Mouse (Mus musculus): ENCODE measurements around the gene Zfp574.

Gene Zfp574

GRCm38 (mm10) chr7:25072716-25073390 lies 486 bp downstream of the Zfp574 start:
- intact Hi-C loops (cut with DNase I): no loop called here

DNA sequence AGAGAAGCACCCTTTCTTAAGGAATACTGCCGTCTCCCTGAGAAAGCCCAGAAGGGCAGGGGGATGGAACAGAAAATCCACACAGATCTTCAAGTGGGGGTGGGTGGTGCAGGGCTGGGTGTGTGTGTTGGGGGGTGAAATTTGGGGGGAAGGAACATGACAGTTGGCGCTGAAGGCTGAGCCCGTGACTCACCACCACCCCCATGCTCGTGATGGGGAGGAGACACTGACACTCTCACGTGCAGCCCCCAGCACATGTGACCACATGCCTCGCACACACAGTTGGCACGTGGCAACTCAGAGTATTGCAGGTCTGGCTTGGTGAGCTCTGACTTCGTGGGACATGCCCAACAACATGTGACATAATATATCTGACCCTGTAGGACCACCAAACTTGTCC lies 1.6 kb downstream of the Zfp574 start:
- intact Hi-C loops (cut with DNase I): no loop called here

GRCm38 (mm10) chr7:25076296-25076662 lies 3.9 kb downstream of the Zfp574 start:
- intact Hi-C loops (cut with DNase I): no loop called here

DNA sequence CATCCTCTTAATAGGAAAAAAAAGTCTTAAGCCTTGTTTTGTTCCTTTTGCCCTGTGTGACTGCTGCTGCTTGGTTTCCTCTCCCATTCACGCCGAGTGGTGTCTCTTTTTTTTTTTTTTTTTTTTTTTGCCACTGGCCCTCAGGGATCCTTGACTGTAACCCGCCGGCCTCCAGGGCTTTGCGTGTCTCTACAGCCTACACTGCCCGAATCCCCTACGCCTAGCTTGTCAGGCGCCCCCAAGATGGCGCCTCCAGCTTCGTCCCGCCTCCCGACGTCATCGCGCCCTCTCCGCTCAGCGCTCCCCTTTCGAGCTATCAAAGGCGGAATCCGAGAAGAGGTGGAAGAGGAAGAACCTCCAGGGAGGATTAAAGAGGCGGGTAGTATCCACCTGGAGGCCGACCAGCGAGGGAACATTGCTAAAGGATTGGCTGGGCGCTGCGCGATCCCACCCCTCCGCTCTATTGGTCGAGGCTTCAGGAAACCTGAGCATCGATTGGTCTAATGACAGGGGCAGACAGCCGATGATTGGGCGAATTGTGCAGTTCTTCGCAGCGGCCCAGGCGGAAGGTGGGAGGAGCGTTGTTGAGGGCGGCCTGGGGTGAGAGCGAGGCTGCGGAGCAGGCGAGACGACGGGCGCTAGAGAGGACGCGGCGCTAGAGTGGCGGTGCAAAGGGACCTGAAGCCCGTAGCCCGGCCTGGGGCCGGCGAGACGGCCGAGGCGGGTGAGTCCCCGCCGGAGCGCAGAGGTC lies 4.5 kb downstream of the Zfp574 start:
- intact Hi-C loops (cut with DNase I): no loop called here

DNA sequence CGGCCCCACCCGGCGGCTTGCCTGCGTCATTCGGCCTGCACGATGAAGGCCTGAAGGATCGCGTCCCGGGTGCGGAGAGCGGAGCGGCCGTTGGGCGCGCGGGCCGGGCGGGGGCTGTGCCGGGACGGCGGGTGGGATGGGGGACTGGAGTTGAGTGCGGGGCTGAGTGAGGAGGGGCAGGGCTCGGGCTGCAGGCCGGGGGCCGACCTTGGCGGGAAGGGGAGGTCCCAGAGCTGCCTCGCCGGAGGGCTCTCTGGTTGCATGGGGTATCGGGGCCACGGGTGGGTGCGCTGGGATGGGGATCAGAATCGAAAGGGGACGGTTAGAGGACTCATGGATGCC lies 5.0 kb downstream of the Zfp574 start:
- intact Hi-C loops (cut with DNase I): no loop called here

DNA sequence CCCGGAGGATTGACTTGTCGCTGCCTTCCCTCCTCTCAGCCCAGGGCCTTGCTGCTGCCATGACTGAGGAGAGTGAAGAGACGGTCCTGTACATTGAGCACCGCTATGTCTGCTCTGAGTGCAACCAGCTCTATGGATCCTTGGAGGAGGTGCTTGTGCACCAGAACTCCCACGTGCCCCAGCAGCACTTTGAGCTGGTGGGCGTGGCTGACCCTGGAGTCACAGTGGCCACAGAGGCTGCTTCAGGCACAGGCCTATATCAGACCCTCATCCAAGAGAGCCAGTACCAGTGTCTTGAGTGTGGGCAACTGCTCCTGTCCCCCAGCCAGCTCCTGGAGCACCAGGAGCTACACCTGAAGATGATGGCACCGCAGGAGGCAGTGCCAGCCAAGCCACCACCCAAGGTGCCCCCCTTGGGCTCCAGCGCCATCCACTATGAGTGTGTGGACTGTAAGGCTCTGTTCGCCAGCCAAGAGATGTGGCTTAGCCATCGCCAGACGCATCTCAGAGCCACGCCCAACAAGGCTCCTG lies 7.2 kb downstream of the Zfp574 start:
- intact Hi-C loops (cut with DNase I): no loop called here

- intact Hi-C loops (cut with DNase I): no loop called here
Measured at GRCm38 (mm10) chr7:25080431-25080830, 8.1 kb downstream of the Zfp574 start.

- intact Hi-C loops (cut with DNase I): no loop called here
Measured at GRCm38 (mm10) chr7:25082510-25082909, 10.1 kb downstream of the Zfp574 start.

- intact Hi-C loops (cut with DNase I): no loop called here
Measured at GRCm38 (mm10) chr7:25084621-25085020, 12.3 kb downstream of the Zfp574 start.

DNA sequence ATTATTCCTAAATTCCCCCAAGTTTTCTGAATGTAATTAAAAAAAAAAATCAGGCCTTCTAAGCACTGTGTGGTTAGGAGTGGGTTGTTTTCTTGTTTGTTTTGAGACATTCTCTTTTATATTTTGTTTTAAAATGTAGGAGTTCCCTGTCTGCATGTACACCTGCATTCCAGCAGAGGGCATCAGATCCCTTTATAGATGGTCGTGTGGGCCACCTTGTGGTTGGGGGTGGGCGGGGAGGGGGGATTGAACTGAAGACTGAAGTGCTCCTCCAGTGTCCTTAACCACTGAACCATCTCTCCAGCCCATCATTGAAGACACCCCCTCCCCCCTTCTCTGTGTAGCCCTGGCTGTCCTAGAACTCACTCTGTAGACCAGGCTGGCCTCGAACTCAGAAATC lies 14.3 kb downstream of the Zfp574 start:
- intact Hi-C loops (cut with DNase I): no loop called here

DNA sequence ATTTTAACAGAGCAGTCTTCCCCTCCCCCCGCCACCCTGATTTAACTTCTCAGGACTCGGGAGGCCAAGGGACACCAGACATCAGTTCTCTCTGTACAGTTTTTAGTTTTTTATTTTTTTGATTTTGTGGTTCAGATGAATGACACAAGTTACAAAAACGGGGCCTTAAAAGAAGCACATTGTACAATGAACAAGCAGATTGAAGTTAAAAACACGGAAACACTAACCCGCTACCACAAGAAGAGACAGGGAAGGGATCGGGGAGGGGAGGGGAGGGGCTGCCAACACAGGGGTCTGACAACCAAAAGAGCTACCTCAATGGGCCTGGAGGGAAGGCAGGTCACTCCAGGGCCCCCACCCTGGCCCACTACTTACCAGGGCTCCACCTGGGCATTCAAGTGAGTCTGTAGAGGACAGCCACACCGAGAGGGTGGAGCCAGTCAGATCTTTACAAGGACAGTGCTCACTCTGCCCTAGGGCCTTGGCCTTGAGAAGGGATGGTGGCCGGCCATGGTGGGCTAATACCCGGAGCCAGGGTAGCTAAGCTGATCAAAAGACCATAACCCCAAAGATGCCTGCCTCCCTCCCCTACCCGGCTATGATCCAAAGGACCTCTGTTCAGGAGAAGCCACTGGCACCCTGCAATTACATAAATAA lies 15.0 kb downstream of the Zfp574 start:
- intact Hi-C loops (cut with DNase I): no loop called here

DNA sequence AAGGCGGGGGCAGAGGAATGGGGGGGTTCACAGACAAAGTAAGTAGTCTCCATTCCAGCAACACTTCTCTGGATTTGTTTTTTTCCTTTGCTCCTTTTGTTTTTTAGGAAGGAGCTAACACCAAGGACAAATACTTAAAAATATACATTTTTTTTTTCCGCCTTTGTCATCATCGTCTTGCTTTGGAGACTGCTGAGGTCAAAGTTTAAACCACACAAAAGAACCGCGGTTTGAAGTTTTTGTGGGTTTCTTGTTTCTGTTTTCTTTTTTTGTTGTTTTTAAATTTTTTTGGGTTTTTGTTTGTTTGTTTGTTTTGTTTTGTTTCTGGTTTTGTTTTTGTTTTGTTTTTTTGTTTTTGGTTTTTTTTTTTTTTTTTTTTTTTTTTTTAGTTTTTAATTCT lies 15.6 kb downstream of the Zfp574 start:
- intact Hi-C loops (cut with DNase I): no loop called here

GRCm38 (mm10) chr7:25088531-25088930 lies 16.2 kb downstream of the Zfp574 start:
- intact Hi-C loops (cut with DNase I): no loop called here

DNA sequence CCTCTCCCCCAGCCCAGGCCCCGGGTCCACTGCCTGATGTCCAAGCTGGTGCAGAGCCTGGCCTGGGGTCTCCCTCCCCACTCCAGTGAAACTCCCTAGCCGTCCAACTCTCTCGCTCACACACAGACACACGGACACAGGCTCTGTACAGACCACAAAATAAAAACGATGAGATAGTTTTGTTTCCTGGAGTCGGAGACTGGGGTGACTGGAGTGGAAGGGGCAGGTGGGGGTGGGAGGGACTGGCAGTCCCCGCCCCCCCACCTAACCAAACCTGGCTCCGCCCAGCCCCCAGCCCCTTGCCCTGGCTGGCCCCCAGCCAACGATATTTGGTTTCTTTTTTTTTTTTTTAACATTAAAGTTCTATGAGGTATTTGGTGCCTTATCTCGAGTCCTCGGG lies 16.6 kb downstream of the Zfp574 start:
- intact Hi-C loops (cut with DNase I): no loop called here

DNA sequence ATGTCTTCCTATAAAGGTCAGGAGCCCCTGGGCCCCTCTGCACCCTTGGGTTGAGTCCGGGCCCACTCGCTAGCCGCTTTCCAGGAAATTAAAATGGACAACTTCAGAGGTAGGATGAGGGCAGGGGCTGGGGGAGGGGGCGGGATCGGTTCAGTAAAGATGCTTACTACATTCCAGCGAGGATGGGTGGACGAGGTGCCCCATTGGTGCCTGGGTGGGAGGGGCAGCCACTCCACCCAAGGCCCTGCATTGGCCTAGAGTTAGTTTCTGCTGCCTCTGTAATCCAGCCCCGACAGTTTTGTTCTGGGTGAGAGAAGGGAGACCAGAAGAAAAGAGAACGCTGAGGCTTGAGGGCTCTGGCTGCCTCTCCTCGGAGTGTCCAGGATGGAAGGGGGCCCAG lies 17.5 kb downstream of the Zfp574 start:
- intact Hi-C loops (cut with DNase I): no loop called here

GRCm38 (mm10) chr7:25098169-25098568 lies 25.8 kb downstream of the Zfp574 start:
- intact Hi-C loops (cut with DNase I): no loop called here

GRCm38 (mm10) chr7:25099581-25099980 lies 27.2 kb downstream of the Zfp574 start:
- intact Hi-C loops (cut with DNase I): no loop called here

DNA sequence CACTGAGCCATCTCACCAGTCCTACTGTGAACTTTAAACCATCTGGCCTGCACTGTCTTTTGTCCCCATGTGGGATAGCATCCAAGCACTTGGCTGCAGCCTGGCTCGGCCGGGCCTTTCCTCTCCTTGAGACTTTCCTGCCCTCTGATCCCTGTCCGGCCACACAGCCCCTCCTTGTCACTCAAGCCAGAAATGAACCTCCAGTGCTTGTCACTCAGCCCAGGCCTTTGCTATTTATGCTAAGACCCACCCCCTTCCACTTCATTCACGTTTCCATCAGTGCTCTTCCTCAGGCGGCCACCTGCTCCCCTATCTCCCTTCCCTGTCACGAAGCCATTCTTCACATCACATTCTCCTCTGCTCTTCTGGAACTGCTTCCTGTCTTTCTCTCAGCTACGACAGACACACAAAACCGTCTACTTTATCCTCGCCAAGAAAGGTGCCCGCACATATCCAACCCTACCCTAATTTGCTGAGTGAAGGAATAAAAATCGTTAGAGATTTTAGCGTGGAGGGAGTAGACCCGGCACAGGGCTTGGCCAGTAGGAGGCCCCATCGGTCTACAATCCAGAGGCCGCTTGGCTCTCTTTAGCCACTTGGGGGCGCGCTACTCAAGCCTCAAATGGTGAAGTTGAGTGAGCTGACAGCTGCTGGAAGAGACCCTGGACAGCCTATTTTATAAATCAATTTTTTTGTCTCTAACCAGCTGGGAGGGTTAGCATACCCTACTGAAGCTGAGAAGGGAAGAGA lies 33.2 kb downstream of the Zfp574 start:
- intact Hi-C loops (cut with DNase I): loop anchor here (2.0 kb wide), 1 partner anchor 81 kb away; no protein-coding TSS in a partner anchor

- intact Hi-C loops (cut with DNase I): loop anchor here (2.0 kb wide), 1 partner anchor 80 kb away; no protein-coding TSS in a partner anchor
Measured at GRCm38 (mm10) chr7:25106790-25107502, 34.6 kb downstream of the Zfp574 start.

DNA sequence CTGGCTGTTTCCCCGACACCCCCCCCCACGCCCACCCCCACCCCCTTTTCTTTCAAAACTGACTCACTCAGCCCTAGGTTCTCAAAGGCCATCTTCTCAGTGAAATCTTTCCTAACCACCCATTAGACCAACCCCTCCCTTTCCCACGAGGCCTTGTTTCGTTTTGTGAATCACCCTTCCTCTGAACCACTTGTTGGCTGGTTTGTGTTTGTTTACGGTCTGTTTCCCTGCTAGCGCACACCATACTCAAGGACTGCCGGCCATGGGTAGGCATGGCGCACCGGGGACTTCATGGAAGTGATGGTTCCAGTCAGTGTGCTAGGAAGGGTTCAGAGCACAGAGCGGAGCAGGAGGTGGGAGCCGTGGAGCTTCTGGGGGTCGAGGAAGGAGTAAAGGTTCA lies 37.0 kb downstream of the Zfp574 start:
- intact Hi-C loops (cut with DNase I): no loop called here

DNA sequence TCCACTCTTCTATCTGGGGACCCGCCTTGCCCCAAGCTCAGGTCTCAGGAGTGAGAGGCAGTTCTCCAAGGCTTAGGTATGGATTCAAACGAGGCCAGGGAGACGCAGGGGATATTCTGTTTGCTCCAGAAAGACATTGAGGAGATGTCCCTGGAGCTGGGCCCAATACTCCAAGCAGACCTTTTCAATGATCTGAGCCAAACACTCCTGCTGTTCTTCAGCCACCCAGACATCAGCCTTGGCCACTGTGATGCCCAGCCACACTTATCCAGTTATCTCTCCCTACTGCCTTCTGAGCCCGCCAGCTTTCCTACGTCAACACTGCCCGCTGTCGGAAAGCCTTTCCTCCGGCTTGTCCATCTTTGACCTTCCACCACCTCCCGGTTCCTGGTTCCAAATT lies 38.0 kb downstream of the Zfp574 start:
- intact Hi-C loops (cut with DNase I): no loop called here

Data from adrenal gland (tissue).